Mouse (Mus musculus) small intestine, adult 2 months (tissue): ENCODE data around the gene Npsr1.

Experiments used
- CTCF ChIP-seq: fragments of 200-500 bp; IDR thresholded peaks from 2 replicates; pipeline ENCODE4 v1.5.1; 2012; ENCODE audit warnings: low read depth, mild to moderate bottlenecking, control low read depth, inconsistent platforms, low read length, moderate library complexity, mixed read lengths; ENCODE audit not compliant: insufficient replicate concordance, insufficient read length; ENCODE audit errors: extremely low read depth
- POLR2A ChIP-seq: fragments of 200-500 bp; IDR thresholded peaks from 2 replicates; pipeline ENCODE4 v1.6.1; 2012; ENCODE audit warnings: low read depth, mild to moderate bottlenecking, control low read depth, inconsistent platforms, low read length, moderate library complexity

DNA sequence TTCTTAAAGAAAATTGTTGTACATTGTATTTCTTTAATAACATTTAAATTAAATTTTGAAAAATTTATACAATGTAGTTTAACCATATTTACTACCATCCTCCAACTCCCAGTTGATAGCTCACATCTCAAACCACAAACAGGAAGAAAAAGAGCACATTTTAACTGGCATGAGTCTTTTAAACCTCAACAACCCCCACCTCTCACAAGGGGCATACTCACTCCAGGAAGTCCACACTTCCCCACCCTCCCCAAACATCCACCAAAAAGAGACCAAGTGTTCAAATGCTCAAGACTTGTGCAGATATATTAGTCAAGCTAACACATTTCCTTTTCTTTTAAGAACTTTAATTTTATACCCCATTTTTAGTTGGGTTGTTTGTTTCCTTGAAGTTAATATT, 38.6 kb downstream of the Npsr1 start:
- TF ChIP-seq CTCF (no peak), POLR2A (no peak)
